Mouse (Mus musculus) lung, embryonic 16.5 days (tissue): ENCODE data around the gene Relb. TPM values are rescaled to one million over a fixed set of nuclear protein-coding genes. Genes with fewer than 3 reads are reported as not detected.

Source experiments
- ATAC-seq: fragments of 200-750 bp; cut with Nextera tagmentation; 2 replicates; pipeline ENCODE4 v1.8.0; 2017; ENCODE audit warnings: low read depth, mild to moderate bottlenecking, moderate library complexity
- H3K27ac ChIP-seq: fragments of 300-500 bp; sonication (generic); 2 replicates; pipeline ENCODE4 v1.5.1; 2014; ENCODE audit warnings: mild to moderate bottlenecking, control low read depth, low read length
- H3K27me3 ChIP-seq: fragments of 300-500 bp; sonication (generic); 2 replicates; pipeline ENCODE4 v1.6.1; 2014; ENCODE audit warnings: low read depth, low read length, mixed read lengths; ENCODE audit not compliant: control insufficient read depth, insufficient read depth
- H3K36me3 ChIP-seq: fragments of 300-500 bp; sonication (generic); 2 replicates; pipeline ENCODE4 v1.6.1; 2014; ENCODE audit warnings: low read length; ENCODE audit not compliant: control insufficient read depth, insufficient read depth
- H3K4me1 ChIP-seq: fragments of 300-500 bp; sonication (generic); replicated peaks from 2 replicates; pipeline ENCODE4 v1.6.1; 2014; ENCODE audit warnings: low read length, mixed read lengths; ENCODE audit not compliant: control insufficient read depth, insufficient read depth
- H3K4me2 ChIP-seq: fragments of 300-500 bp; sonication (generic); 2 replicates; pipeline ENCODE4 v1.6.1; 2014; ENCODE audit warnings: low read depth, low read length, control low read depth
- H3K4me3 ChIP-seq: fragments of 300-500 bp; sonication (generic); 2 replicates; pipeline ENCODE4 v1.5.1; 2014; ENCODE audit warnings: mild to moderate bottlenecking, low read length, control low read depth
- H3K9ac ChIP-seq: fragments of 300-500 bp; sonication (generic); 2 replicates; pipeline ENCODE4 v1.6.1; 2014; ENCODE audit warnings: low read length, control low read depth
- H3K9me3 ChIP-seq: fragments of 300-500 bp; sonication (generic); 2 replicates; pipeline ENCODE4 v1.6.1; 2016; ENCODE audit warnings: low read length; ENCODE audit not compliant: control insufficient read depth
- WGBS: fragments of 180-500 bp; shearing (Covaris S2); extraction: QIAGEN DNeasy Blood & Tissue Kit; methylation state at CpG from one replicate; pipeline ENCODE4 v1.1.7; 2014; 5-methylcytosine and 5-hydroxymethylcytosine counted together
- polyA plus RNA-seq: library from polyadenylated mRNA; unstranded; fragments of >200 nt; fragmentation: Nextera tagmentation; extraction: Ambion mirVana; gene quantifications from 2 replicates; pipeline ENCODE4 v1.2.1, GENCODE M21; 2015

Gene Relb
- polyA plus RNA-seq, 1 experiment from 2014 or later = 8.9 TPM

DNA sequence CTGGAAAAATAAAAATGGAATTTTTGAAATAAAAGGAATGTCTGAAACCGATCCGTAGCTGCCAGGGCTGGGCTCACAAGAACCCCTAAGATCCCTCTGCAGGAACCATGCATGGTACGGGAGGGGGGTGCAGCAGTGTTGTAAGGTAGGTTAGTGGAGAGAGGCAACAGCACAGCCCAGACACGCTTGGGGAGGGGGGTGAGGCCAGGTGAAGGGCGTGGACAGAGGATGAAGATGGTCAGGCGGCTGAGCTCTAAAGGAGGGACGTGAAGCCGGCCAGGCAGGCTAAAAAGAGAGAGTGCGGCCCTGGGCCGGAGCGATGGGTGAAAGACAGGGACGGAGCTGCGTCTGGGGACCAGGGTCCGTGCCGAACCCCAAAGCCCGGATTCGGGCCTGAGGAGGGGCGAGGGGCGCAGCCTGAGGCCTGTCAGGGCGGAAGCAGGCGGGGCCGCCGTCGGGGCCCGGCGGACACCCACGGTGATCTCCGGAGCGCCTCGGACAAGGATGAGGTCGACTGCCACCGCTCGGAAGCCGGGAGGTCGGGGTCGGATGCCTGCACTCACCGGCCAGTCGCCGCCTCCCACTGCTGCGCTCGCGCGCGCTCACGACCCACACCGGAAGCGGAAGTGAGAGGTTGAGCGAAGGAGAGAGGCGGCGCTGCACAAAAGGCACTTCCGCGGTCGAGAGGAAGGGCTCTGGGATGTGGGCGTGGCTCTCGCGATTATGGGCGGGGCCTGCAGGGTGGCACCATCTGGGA, 25.2 kb downstream of the Relb start, which contains the start of gene Clasrp:
Clasrp (minus strand) TSS at position 638 of the 757 bp plus-strand sequence.
- H3K36me3 ChIP-seq = peaks cover 14% of the 10 kb centered on the region
- under 1% methylated on average over 55 of the region's 57 CpGs for WGBS
- peak within 1 kb of the TSS; percentile 96 for H3K4me3 ChIP-seq
- no peaks in the 10 kb centered on the region for H3K27me3 ChIP-seq
- peaks cover 11% of the 10 kb centered on the region for H3K4me1 ChIP-seq
- peak within 1 kb of the TSS; percentile 99 for H3K9ac ChIP-seq
- H3K27ac ChIP-seq = peak within 1 kb of the TSS; percentile 66
- peak; percentile 97 for ATAC-seq
- H3K4me2 ChIP-seq = peak within 1 kb of the TSS; percentile 90
- H3K9me3 ChIP-seq = no peaks in the 10 kb centered on the region

DNA sequence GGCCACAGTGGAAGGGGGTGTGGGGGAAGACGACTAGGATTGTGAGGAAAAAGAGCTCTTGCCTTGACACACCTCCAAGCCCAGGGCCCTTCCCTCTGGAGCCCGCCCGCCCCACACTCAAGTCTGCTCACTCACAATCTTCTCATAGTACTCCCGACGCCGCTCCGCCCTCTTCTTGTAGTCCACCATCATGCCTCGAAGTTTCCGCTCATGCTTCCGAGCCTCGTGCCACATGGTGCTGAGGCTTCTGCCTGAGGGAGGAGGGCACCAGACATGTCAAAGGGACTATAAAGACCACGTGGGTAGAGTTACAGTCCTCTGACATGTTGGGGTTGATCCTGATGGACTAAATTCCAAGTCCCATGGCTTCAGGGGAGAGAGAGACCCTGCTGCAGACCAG, 26.2 kb downstream of the Relb start:
- Histone ChIP-seq H3K4me1 (peaks cover 11% of the 10 kb centered on the region), H3K27ac (no peak overlapping the region), H3K27me3 (no peaks in the 10 kb centered on the region), H3K4me3 (peak overlapping the region; percentile 96; the same call in 1 of the 2 replicates), H3K9ac (peak overlapping the region; percentile 99; the same call in 1 of the 2 replicates), H3K36me3 (peaks cover 14% of the 10 kb centered on the region), H3K9me3 (no peaks in the 10 kb centered on the region), H3K4me2 (peak overlapping the region; percentile 90)
- WGBS = 71% methylated on average over 12 of the region's 12 CpGs
- ATAC-seq = no peak

DNA sequence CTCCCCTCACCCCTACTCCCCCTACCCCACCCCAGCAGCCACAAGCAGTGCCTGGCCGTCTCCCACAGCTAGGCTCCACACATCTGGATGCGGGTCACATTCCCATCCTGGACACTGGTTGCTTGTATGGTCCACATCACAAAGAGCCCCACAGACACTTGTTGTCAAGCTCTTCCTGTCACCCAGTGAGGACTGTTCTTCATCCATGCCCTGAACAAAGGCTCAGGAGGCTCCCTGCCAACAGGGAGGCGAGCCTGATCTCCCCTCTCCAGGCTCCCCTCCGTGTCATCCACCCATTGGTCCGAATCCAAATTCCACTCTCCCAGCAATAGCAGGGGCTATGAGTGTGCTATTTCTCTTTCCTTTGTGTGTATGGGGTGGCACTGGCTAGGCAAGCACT, 28.7 kb downstream of the Relb start:
- Histone ChIP-seq H3K4me2 (no peak overlapping the region), H3K9ac (no peak overlapping the region), H3K27me3 (no peaks in the 10 kb centered on the region), H3K4me3 (no peak overlapping the region), H3K9me3 (no peaks in the 10 kb centered on the region), H3K36me3 (peaks cover 14% of the 10 kb centered on the region), H3K27ac (no peak overlapping the region), H3K4me1 (peaks cover 11% of the 10 kb centered on the region)
- ATAC-seq = no peak
- 63% methylated on average over 5 of the region's 5 CpGs for WGBS

DNA sequence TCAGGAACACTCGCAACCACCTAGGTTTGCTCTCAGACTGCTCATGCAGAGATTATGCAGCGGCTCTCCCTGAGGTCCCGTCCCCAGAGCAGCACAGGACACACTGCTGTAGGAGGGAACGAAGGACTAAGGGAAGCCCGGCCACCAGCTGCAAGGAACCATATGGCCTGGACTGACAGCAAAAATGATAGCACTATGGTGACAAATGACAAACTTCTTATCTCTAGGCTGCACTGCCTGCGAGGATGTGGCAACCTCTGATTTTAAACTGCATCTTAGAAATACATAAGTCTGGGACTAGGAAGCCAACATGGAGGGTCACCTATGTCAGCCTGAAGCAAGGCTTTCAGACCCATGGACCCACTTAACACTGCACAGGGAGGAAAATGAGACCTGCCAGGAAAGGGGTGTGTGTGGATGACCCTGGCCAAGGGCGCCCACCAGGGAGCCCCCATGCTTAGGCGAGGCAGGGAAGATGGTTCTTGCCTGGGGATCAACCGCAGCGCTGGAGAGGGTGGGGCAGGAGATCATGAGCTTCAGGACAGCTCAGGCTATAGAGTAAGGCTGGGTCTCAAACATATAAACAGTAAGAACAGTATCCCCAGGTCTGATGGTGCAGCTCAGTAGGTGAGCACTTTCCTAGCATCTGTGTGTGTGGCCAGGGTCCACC, 36.0 kb downstream of the Relb start:
- ATAC-seq = no peak
- Histone ChIP-seq H3K27ac (no peak overlapping the region), H3K4me1 (no peaks in the 10 kb centered on the region), H3K9ac (no peak overlapping the region), H3K27me3 (no peaks in the 10 kb centered on the region), H3K9me3 (no peaks in the 10 kb centered on the region), H3K36me3 (peaks cover 37% of the 10 kb centered on the region), H3K4me2 (no peak overlapping the region), H3K4me3 (no peak overlapping the region)
- WGBS = 77% methylated on average over 10 of the region's 10 CpGs

DNA sequence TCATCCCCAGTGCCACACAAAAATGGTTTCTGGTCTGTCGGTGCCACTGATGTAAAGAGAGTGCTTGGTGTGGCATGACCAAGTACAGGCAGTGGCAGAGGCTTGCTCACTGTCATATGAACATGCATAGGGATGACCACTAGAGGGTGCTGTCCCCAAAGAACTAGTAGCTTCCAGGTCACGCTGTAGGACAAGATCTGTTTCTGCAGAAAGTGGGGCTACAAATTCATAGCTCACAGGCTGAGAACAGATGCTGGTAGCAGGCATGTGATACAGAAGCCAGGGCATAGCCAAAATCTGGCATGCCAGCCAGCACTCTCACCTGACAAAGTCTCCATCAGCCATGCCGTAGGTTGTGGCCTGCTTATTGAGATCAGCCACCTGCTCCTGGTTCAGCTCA, 39.3 kb downstream of the Relb start:
- no peaks in the 10 kb centered on the region for H3K9me3 ChIP-seq
- no peak overlapping the region for H3K4me3 ChIP-seq
- H3K27me3 ChIP-seq = no peaks in the 10 kb centered on the region
- H3K9ac ChIP-seq = no peak overlapping the region
- no peaks in the 10 kb centered on the region for H3K4me1 ChIP-seq
- no peak overlapping the region for H3K4me2 ChIP-seq
- no peak overlapping the region for H3K27ac ChIP-seq
- peaks cover 62% of the 10 kb centered on the region for H3K36me3 ChIP-seq
- ATAC-seq = peak; percentile 59; the same call in 1 of the 2 replicates
- 51% methylated on average over 3 of the region's 3 CpGs for WGBS

DNA sequence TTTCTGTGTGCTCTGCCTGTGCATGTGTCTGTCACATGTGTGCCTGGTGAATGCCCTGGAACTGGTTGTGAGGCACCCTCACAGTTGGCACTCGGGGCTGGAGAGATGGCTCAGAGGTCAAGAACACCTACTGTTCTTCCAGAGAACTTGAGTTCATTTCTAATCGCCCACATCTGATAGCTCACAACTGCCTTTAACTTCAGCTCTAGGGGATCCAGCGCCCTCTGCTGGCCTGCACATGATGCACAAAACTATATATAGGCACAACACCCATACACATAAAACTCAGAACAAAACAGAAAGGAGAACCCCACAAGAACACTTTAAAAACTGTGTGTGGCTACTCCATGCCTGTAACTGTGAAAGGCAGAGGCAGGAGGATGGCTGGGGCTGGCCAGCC, 40.0 kb downstream of the Relb start:
- H3K9me3 ChIP-seq = no peaks in the 10 kb centered on the region
- H3K27ac ChIP-seq = no peak overlapping the region
- WGBS = 39% methylated on average over 3 of the region's 3 CpGs
- no peaks in the 10 kb centered on the region for H3K4me1 ChIP-seq
- H3K9ac ChIP-seq = no peak overlapping the region
- H3K36me3 ChIP-seq = peaks cover 69% of the 10 kb centered on the region
- no peak overlapping the region for H3K4me3 ChIP-seq
- H3K4me2 ChIP-seq = no peak overlapping the region
- no peaks in the 10 kb centered on the region for H3K27me3 ChIP-seq
- no peak for ATAC-seq

DNA sequence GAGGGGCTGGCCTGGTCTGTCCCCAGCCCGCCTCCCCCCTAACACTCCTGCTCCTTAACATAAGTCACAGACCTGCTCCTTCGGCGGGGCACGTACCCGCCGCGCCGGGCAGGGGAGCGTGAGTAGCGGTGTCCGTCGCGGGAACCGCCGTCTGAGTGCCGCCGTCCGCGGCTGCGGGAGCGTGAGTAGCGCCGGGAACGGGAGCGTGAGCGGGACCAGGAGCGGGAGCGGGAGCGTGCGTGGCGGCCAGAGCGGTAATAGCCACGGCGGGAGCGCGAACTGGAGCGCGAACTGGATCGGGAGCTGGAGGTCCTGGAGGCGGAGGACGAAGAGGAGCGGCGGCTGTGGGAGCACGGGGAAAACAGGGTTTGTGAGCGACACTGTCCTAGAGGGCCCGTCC, 43.0 kb downstream of the Relb start:
- no peak overlapping the region for H3K4me2 ChIP-seq
- H3K27me3 ChIP-seq = no peaks in the 10 kb centered on the region
- H3K4me3 ChIP-seq = no peak overlapping the region
- H3K27ac ChIP-seq = no peak overlapping the region
- no peak for ATAC-seq
- H3K36me3 ChIP-seq = peaks cover 65% of the 10 kb centered on the region
- no peaks in the 10 kb centered on the region for H3K4me1 ChIP-seq
- 80% methylated on average over 42 of the region's 46 CpGs for WGBS
- H3K9me3 ChIP-seq = no peaks in the 10 kb centered on the region
- H3K9ac ChIP-seq = no peak overlapping the region

DNA sequence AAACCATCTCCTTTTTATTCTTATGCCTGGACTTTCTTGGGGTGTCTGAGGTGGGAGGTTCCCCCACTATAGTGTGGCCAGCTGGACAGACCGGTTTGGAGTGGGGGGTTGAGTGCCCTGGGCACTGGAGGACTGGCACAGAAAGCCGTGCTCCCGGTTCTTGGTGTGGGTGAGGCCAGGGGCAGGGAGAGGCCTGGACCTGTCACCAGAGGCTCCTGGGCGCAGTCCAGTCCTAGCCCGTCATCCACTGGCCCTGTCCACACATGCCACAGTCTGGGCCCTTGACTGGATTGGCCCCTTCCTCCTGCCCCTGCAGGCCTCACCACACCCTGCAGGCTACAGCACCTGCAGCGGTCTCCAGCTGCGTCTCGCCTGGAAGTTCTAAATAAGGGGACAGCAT, 48.6 kb downstream of the Relb start:
- Histone ChIP-seq H3K27ac (no peak overlapping the region), H3K4me1 (peaks cover 9% of the 10 kb centered on the region), H3K9me3 (no peaks in the 10 kb centered on the region), H3K27me3 (peaks cover 19% of the 10 kb centered on the region), H3K4me3 (no peak overlapping the region), H3K9ac (no peak overlapping the region), H3K36me3 (peaks cover 24% of the 10 kb centered on the region), H3K4me2 (no peak overlapping the region)
- 73% methylated on average over 8 of the region's 8 CpGs for WGBS
- ATAC-seq = peak; percentile 18; the same call in 1 of the 2 replicates

DNA sequence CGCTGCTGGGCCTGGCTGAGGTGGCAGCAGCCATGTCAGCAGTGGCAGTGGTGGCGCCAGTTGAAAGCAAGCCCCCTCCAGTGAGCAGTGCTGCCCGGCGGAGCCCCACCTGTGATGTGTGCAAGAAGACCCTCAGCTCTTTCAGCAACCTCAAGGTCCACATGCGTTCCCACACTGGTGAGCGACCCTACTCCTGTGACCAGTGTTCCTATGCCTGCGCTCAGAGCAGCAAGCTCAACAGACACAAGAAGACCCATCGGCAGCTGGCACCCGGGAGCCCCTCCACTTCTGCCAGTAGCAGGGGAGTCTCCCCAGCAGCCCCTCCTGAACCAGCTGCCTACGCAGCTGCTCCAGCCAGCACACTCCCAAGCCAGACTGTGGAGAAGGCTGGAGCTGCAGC, 49.5 kb downstream of the Relb start:
- no peak overlapping the region for H3K4me2 ChIP-seq
- no peak overlapping the region for H3K9ac ChIP-seq
- no peaks in the 10 kb centered on the region for H3K9me3 ChIP-seq
- 88% methylated on average over 10 of the region's 10 CpGs for WGBS
- H3K4me3 ChIP-seq = no peak overlapping the region
- peaks cover 9% of the 10 kb centered on the region for H3K4me1 ChIP-seq
- no peak overlapping the region for H3K27ac ChIP-seq
- H3K36me3 ChIP-seq = peaks cover 19% of the 10 kb centered on the region
- peaks cover 19% of the 10 kb centered on the region for H3K27me3 ChIP-seq
- ATAC-seq = no peak
